Mouse (Mus musculus): ENCODE data around the gene Fntb.

The Fntb gene

GRCm38 (mm10) chr12:76954698-76955423 is 189.5 kb downstream of the Fntb start:
- DNase-seq (ENCODE audit: low read depth, low spot score) = no peak

DNA sequence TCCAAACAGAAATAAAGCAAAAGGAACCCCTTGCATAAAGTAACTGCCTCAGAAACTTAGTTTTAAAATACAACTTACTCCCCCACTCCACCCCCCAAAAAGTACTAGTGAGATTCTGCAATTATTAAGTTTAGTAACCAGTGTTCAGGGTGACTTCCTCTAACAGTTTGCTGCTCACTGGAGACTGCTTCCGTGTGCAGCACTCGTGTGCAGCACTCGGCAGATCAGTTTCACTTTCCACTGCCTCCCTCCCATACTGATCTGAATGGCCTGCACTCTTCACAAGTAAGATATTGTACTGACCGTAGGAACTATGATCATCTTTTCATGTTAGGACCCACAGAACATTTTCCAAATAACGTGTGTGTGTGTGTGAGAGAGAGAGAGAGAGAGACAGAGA is 192.3 kb downstream of the Fntb start:
- no peak for DNase-seq (ENCODE audit: low read depth, low spot score)

GRCm38 (mm10) chr12:76961052-76961931 is 195.9 kb downstream of the Fntb start:
- DNase-seq (ENCODE audit: low read depth, low spot score) = peak; percentile 8

DNA sequence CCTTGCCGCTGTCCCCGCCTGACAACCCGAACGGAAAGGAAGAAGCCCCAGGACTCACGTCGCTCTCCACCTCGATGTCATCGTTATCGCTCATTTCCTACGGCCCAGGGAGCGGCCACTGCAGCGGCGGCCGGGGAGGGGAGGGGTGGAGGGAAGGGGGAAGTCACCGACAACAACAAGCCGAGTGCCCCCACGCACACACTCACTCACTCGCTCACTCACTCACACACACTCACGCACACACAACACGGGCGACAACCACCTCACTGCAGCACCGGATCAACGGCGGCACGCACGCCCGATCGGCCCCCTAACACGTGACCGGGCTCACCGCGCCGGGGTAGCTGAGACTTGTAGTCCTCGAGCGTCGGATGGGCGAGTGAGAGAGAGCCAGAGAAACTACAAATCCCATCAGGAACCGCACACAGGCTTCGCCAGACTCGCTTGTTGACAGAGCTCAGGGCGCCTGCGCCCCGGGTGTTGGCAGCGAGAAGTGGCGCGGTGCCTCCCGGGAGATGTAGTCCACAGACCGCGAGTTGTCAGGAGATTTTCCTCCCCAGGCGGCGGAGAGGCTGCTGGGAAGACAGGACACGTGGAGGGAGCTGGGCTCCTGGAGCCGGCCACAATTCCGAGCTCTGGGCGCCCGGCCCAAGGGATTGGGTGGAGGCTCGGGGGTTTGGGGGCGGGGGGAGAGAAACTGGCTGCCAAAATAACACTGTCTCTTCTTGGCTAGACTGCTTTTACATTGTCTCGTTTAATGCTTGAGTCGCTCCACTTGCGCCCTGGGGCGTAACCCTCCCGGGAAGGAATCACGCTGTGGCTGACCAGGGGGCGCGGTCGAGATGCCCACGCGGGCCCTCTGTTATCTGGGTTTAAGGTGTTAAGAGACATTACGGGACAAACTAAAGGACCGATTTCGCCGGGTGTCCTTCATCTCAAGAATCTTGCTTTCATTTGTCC is 196.8 kb downstream of the Fntb start, which contains the start of gene Max:
Gene Max (minus strand): TSS at position 270 of the 960 bp plus-strand sequence.
- peak; percentile 97 for DNase-seq (ENCODE audit: low read depth, low spot score)

DNA sequence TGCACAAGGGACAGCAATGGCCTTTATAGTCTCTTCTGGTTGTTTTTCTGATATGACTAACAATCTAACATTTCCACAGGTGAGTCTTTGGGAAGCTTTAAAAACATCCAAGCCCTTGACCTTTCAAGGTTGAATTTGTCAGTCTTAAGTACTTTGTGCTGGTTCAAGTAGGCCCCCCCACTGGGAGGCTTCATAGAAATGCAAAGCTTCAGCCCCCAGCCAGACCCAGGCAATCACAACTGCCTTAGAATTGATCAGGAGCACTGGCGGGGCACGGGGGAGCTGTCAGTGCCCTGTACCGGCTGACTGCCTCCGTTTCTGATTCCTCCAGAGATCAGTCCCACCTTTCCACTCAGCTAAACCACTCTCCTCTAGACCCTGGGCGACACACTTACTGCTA is 199.7 kb downstream of the Fntb start:
- no peak for DNase-seq (ENCODE audit: low read depth, low spot score)

DNA sequence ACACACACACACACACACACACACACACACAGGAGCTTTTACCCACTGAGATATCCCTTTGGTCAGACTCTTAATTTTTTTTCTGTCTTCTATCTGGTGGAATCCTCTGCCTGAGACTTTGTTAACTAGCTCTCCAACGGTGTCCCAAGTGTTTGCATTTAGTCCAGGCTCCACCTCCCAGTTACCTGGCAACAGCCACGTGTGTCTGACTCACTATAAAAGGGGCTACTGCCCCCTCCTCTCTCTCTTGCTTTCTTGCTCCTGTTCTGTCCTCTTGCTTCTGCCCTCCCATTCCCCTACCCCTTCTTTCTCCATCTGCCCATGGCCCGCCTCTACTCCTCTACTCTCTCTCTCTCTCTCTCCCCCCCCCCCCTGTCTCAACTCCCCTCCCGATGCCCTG is 200.5 kb downstream of the Fntb start:
- no peak for DNase-seq (ENCODE audit: low read depth, low spot score)
